Mouse (Mus musculus): ENCODE data around the gene Gp9.

GRCm38 (mm10) chr6:87744632-87745031 lies 33.2 kb upstream of the Gp9 start:
- no peak for TF ChIP-seq CTCF (IDR thresholded peaks at IDR 0.05; ENCODE audit: extremely low read depth, insufficient read depth, low read length)
- TF ChIP-seq POLR2A (IDR thresholded peaks at IDR 0.05; ENCODE audit: extremely low read depth, insufficient read depth, low read length) = no peak
